Mouse (Mus musculus) lung, postnatal 0 days (tissue): ENCODE results near the gene Kcnh1.

Experiments used
- CTCF ChIP-seq: IDR thresholded peaks from 2 replicates; pipeline ENCODE4 v1.5.1; 2016; ENCODE audit warnings: antibody characterized with exemption, mild to moderate bottlenecking
- EP300 ChIP-seq: IDR thresholded peaks from 2 replicates; pipeline ENCODE4 v1.6.1; 2016; ENCODE audit warnings: antibody characterized with exemption, mild to moderate bottlenecking, control low read depth

- TF ChIP-seq CTCF (peak; percentile 66), EP300 (no peak)
Measured at GRCm38 (mm10) chr1:192546843-192547242, 356.3 kb downstream of the Kcnh1 start.
